Mouse (Mus musculus): ENCODE measurements at regions not wholly inside any gene's neighbourhood (a gene's known extent, or its start where the extent isn't known, plus 50 kb on each side); places are given as distances from the start of the nearest gene placed in this dataset.

DNA sequence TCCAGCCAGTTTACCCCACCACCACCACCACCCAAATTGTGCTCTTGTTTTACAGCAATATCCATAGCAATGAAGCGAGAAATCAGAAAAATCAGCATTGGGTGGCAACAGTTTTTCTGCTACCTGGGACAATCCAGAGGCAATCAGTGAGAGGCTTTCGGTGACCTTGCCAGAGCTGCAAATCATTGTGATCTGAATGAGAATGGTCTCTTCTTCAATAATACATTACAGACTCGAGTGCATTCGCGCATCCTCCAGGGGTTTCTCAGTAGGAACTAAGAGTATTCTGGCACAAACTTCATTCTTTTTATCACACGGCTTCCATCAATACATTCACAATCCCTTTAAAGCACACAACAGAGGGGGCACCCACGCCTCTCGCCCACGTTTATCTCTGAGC lies 91.2 kb downstream of the Srek1 start:
- no peak for DNase-seq (ENCODE audit: low spot score in 2 of 2)

DNA sequence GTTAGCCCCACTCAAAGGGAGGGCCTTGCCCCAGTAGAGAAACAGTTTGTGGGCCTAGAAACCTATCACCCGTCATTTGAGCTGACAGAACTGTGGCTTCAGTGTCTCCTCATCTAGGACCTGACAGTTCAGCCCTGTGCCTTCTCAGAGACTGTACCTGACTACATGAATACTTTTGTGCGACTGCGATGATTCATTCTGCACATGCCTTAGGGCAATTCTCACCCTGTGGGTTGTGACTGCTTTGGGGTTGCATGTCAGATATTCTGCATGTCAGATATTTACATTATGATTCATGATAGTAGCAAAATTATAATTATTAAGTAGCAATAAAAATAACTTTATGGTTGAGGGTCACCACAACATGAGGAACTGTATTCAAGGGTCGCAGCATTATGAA lies 93.7 kb downstream of the Srek1 start:
- DNase-seq (ENCODE audit: low spot score in 2 of 2) = no peak

DNA sequence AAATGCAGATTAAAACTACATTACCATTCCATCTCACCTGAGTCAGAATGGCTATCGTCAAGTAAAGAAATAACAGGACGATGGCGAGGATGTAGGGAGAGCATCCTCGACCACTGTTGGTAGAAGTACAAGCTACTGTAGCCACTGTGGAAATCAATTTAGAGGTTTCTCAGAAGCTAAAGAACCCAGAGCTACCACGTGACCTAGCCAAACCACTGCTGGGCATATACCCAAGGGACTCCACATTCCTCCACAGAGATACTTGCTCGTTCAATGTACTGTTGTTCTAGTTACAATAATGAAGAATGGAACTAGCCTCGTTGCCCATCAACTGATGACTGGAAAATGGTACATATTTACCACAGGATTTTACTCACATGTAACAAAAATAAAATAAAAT lies 94.4 kb downstream of the Srek1 start:
- DNase-seq (ENCODE audit: low spot score in 2 of 2) = no peak

DNA sequence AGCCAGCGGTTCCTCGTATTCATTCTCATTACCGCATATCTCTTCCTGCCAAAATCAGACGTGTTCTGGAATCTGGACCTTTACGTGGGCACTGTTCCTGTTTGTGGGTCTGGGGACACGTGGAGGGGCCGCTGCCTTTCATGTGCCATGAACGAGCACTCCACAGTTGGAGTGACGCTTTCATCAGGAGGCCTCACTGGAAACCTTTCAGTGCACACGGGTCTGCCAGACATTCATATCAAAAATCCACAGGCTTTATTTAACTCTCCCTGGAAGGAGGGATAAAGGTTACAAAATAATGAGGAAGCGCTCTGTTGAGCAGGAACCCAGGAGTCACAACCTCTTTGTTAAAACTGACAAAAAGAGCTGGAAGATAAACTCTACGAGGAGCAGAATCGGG lies 97.6 kb downstream of the Srek1 start:
- DNase-seq (ENCODE audit: low spot score in 2 of 2) = no peak

DNA sequence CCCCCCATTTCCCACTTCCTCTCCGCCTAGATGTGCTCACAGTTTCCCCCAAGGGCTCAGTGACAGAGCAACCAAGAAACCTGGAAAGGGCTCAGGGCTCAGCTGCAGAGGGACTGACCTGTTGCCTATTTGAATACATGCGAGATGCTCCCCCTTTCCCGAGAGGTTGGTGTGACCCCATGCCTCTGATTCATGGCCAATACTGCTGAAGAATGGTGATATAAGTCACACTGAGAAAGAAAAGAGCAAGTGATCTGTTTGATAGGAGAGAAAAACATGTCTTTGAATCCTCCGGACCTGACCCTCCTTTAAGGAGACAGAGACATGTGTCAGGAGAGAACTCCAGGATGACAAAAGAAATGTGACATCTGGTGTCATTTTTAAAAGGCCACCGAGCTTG lies 98.2 kb downstream of the Srek1 start:
- no peak for DNase-seq (ENCODE audit: low spot score in 2 of 2)

DNA sequence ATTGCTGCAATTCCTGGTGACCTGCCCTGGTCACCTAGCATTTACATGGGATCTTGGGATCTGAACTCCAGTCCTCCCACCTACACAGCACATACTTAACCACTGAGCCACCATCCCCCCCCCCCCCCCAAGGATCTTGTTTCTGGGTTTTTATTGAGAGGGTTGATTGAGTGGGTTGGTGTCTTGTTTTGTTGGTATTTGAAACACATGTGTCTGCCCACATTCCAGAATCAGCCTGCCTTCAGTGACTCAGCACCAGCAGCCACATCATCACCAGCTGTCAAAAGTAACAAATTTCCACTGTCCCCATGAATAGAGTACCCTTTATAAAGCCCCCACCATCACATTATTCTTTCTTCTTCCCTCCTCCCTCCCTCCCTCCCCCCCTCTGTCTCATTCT lies 103.8 kb downstream of the Srek1 start:
- DNase-seq (ENCODE audit: low spot score in 2 of 2) = no peak

DNA sequence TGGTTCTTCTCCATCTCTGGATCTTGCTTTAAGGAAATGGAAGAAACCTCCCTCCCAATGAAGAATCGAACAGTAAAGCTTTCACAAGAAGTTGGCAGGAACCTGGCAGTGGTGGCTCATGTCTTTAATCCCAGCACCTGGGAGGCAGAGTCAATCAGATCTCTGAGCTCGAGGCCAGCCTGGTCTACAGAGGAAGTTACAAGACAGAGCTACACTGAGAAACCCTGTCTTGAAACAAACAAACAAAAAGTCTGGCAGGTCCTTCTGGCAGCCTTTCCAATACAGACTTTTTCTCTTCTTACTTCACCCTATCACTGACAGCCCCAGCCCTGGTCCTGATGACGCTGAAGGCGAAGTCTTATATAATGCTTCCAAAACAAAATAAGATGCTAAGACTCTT lies 104.6 kb downstream of the Srek1 start:
- DNase-seq (ENCODE audit: low spot score in 2 of 2) = no peak

DNA sequence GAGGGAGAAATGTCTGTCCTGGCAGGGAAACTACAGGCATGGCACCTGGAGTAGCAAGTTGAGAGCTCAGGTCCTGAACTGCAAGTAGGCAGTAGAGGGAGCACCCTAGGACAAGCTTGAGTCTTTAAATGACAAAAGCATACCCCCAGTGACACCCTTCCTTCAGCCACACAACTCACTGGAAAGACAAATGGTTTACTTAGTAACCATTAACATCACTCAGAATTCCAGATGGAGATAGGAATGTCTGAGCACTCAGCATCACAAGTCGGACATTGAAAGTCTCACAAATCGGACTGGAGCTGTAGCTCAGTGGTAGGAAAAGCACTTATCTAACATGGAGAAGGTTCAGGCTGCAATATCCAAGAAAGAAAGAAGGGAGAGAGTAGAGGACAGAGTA lies 106.7 kb downstream of the Srek1 start:
- DNase-seq (ENCODE audit: low spot score in 2 of 2) = no peak

DNA sequence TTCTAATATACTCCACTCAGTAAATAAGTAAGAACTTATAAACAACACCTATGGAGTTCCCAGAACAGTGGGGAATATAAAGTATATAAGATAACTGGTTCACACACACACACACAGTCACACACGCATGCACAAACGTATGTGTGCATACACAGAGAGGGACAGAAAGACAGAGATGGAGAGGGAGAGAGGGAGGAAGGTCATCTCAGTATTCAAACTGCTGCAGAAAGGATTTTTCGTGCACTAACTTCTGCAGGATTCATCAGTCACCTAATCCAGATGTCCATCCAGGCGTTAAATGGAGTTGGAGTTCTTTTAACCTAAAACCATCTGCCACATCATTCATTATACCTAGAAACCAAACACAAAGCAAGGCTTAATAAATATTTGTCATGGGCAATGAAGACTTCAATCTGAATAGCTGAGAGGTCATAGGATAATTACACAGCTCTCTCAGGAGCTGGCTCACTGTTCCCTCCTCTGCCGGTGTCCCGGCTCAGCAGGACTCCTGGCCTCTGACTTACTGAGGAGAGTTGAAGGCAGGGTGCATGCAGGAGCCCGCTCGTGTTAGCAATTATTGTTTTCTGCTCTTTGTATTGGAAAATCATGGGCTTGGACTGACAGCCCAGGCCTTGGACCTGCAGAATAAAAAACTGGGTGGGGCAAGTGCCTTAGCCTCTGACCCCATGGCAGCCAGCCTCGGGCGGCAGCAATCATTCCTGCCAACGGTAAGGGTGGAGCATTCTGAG lies 114.0 kb downstream of the Srek1 start:
- DNase-seq (ENCODE audit: low spot score in 2 of 2) = no peak

DNA sequence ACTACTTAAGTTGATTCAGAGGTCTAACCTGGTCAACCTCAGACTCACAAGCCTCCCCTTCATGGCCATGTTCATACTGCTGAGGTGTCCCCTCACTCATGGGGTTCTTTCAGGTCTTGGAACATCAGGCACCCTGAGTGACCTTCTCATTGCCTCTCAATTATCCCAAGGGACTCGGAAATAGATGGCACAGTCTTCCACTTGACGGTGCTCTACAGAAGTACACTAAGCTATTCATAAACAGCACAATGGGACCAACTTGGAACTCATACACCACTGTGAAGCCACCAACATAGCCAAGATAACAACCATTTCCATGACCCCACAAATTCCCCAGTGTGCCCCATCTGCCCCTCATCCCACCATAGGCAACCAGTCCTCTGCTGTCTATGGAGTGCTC lies 118.4 kb downstream of the Srek1 start:
- no peak for DNase-seq (ENCODE audit: low spot score in 2 of 2)

DNA sequence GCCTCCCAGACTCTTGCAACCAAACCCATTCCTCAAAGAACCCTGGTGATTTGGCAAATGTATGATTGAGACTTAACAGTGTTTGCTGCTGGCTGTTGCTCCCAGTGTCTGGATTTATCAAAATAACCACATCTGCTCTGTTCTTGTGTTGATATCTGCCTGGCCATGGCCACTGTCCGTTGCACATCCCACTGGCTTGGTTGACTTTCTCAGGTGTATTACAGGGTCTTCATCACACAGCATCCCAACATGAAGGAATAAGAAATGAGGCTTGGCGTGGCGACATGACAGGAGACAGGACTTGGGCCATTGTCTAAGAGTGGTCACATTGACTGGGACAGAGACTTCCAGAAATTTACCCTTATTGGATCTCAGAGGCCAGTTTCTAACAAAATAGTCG lies 121.2 kb downstream of the Srek1 start:
- no peak for DNase-seq (ENCODE audit: low spot score in 2 of 2)

DNA sequence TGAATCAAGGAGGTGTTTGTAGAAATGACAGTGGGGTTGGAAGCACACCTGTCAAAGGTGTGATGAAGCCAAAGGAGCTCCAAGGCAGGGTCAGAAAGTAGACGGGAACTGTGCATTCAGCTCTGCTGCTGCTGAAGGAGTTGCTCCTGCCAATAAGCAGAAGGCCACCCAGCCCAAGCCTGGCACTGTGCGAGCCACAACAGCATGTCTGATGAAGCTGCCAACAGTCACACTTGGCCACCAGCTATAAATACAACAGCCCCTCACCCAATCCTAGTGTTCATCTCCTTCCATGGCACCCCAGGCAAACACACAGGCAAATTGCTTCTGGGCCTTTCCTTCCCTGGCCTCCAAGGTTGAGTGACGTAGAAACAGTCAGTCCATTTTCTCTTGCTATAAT lies 125.0 kb downstream of the Srek1 start:
- no peak for DNase-seq (ENCODE audit: low spot score in 2 of 2)

DNA sequence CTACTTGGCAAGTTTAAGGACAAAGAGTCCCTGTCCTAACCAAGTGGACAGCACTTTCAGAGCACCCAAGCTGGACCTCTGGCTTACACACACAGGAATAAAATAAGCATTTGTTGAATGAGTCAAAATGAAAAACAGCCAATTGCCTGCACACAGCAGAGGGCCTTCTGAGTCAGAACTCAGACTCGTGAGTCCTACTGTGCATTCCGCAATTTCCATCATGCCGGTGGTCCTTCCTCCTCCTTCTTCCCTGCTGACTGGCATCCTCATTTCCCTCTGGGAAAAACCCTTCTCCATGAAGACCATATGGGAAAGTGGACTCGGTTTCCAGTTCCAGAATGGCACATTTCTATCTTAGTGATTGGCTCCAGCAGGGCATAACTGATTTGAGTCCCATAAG lies 126.4 kb downstream of the Srek1 start:
- DNase-seq (ENCODE audit: low spot score in 2 of 2) = no peak

DNA sequence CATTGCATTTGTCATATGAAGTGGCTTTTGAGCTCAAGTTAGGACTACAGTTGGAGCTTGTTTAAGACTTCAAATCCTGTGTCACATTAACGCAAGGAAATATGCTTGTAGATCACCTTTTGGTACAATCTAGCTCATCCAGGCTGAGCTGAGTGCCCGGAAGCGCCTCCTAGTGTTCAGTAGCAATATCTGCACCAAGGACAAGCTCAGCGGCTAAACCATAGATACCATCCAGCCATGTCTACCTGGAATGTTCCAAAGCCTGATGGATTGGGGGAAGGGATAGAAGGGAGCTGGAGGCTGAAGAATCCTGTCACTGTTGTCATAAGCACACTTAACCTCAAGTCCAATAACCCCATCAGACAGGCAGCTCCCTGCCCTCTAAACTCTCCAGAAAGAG lies 128.4 kb downstream of the Srek1 start:
- peak in 1 of 2 experiments; percentile 36 for DNase-seq (ENCODE audit: low spot score in 2 of 2)

DNA sequence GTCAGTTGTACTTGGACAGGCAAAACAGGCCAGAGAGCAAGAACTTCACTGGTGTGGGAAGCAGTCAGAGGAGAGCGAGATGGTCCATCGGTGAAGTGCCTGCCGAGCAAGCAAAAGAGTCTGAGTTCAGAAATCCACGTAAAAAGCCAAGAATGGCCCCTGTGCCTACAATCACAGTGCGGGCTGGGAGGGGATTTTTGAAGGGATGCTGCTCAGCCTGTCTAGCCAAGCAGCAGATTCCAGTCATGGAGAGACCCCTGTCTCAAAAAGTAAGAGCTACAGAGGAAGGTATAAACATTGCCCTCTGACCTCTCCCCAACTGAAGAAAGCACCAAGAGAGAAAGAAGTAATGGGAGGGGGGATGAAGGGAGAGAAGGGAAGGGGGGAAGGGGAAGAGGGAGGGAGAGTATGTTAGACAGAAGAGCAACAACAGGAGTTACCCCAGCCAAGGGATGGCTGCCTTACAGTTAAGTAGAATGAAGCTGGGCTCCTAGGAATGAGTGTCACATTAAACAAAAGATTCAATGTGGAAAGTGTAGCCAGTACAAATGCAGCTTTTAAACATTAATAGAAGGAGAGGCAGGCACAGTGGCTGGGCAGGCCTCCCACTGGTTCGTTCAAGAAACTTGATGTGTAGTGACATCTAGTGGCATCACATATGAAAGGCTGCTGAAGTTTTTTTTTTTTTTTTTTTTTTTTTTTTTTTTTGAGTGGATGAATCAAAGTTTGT lies 130.2 kb downstream of the Srek1 start:
- no peak for DNase-seq (ENCODE audit: low spot score in 2 of 2)

DNA sequence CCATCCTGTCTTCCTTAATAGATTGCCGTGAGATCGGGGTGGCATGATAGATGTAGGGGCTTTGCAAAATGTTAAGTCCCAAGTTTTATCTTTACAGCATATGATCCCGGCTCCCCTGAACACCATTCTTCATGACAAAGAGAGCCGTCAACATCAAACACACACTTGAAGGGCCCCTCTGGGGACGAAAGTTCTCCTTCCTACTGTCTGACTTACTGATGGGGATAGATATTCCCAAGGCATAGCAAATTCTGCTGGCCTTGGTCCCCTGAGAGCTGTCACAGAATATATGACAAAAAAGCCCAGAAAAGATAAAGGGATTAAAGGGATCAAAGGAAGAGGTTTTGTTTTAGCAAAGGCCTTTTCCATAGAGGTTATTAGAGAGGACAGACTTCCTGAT lies 130.9 kb downstream of the Srek1 start:
- no peak for DNase-seq (ENCODE audit: low spot score in 2 of 2)

DNA sequence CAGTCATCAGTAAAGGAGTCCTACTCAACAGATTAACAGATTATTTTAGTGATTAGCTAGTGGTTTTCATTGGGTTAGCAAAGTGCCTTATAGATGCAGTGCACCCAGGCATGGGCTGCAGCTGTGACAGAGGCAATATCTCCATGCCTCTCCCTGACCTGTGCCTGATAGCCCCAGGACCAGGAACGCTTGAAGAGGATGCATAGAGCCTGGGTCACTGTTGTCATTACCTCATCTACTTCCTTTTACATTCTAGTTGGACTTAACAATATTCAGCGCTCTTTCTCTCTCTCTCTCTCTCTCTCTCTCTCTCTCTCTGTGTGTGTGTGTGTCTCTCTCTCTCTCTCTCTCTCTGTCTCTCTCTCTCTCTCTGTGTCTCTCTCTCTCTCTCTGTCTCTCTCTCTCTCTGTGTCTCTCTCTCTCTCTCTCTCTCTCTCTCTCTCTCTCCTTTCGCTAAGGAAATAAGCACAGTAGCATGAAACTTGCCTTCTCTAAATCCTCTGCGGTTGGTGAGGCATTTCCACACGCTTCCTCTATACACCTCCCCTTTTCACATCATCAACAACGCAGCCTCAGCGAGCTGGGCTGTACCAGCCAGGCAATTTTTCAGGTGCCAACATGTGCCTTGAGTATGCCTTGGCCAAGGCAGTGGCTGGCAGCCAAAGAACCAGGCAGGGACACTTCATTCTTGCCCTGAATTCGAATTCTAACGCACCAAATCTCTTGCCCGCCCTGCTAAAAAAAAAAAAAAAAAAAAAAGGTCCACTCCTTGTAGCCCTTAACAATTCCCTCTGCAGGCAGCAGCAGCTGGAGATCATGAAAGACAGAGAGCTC lies 131.6 kb downstream of the Srek1 start:
- no peak for DNase-seq (ENCODE audit: low spot score in 2 of 2)

DNA sequence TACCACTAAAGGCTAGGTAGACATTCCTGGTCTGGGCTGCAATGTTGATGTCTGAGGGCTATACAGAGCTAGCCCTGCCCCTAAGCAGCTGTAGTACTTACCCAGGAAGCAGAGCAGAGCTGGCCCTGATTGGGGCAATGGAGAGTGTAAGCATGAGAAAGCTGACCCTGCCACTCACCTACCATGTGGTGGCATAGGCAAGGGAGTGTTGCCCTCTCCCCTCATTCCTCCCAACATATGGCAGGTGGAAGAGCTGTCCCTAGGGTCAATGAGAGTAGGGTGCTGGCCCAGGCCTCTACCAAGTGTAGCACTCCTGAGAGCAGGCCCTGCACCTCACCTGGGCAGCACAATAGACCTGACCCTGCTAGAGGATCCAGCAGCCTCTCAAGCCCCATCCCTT lies 136.4 kb downstream of the Srek1 start:
- DNase-seq (ENCODE audit: low spot score in 2 of 2) = no peak

DNA sequence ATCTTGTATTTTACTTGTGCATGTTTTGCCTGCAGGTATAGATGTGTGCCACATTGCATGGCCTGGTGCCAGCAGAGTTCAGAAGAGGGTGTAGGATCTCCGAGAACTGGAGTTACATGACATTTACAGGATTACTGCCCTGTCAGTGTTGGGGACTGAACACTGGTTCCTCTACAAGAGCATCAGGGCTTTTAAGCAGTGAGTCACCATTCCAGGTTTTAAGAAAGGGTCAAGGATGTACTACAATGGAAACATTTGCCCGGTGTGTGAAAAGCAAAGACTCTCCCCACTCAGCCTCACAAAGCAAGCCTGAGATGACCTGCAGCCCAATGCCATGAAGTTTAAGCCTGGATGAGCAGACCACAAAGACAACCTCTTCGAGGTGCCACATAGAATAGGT lies 137.0 kb downstream of the Srek1 start:
- no peak for DNase-seq (ENCODE audit: low spot score in 2 of 2)

DNA sequence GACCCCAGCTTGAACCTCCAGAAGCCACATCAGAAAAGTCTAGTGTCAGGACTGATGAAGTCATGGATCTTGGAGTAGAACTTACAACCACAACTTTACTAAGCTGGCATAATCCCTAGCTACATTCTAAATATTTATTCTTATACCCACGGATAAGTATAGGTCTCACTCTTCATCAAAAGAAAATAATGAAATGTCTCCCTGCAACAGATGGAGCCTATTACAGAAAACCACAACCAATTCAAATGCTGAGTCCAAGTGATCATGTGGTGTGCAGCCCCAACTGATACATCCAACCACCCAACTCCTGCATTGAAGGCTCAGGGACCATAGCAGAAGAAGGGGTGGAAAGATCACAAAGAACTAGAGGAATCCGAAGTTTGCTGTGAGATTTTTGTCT lies 137.8 kb downstream of the Srek1 start:
- no peak for DNase-seq (ENCODE audit: low spot score in 2 of 2)

DNA sequence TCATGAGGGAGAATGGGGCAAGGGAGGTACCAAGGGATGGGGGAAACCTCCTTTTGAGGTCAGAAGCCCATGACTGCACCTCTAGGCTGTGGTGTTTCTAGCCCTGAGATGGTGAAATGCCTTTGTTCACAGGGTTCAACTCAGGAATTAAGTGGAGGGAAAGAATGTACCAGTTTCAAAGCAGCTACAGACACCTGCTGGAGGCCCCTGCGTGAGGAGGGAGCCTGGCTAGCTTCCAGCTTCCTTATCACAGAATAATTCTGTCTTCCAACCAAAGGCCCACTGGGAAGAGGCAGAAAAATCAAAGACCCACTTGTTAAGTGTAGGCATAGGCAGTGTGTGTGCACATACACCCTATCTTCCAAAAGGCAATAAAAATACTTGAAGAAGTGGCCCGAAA lies 150.6 kb downstream of the Srek1 start:
- DNase-seq (ENCODE audit: low spot score in 2 of 2) = no peak

DNA sequence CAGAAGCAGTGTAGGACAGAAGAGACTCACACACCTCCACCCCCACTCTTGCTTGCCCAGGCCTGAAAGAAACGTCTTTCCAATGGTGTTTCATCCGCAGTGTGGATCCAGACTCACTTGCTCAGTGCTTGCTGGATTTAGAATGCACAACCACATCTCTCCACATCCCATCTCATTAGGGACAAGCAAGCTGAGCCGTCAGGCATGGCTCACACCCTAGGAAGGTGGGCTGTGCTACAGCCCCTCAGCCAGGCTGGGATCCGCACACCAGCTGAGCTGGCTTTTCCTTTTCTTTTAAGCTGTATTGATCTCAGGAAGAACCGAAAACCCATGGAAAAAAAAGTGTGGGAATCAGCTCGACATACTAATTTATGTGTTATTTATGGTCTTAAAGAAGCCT lies 151.1 kb downstream of the Srek1 start:
- no peak for DNase-seq (ENCODE audit: low spot score in 2 of 2)

DNA sequence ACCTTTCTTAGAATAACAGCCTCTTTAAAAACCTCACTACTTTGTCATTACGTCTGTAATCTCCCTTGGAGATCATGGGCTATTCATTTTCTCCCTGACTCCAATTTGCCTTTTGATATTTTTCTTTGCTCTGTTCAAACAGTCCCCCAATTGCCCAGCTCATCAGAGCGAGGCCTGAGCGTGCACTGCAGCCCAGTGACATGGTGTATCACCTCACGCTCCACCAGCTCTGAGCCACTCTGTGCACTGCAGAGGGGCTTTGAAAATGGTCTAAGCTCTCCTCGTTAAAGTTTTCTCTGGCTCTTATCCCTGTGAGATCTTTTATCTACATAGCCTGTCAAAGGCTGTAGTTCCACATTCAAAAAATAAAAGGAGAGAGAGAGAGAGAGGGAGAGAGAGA lies 152.1 kb downstream of the Srek1 start:
- no peak for DNase-seq (ENCODE audit: low spot score in 2 of 2)
